Mouse (Mus musculus) intestine, embryonic 15.5 days (tissue): ENCODE results near the gene Tcte3. TPM values are rescaled to one million over a fixed set of nuclear protein-coding genes. Genes with fewer than 3 reads are reported as not detected.
"Not testable (repeated sequence)": the region's sequence is repeated elsewhere in the genome, so short reads cannot be mapped to it uniquely, and the experiment has no call there.

Source experiments
- ATAC-seq: fragments of 200-750 bp; cut with Nextera tagmentation; 2 replicates; pipeline ENCODE4 v1.8.0; 2017; ENCODE audit warnings: moderate TSS enrichment, moderate library complexity
- H3K27ac ChIP-seq: fragments of 300-500 bp; sonication (generic); 2 replicates; pipeline ENCODE4 v1.5.1; 2015; ENCODE audit warnings: mild to moderate bottlenecking, inconsistent platforms
- H3K27me3 ChIP-seq: fragments of 300-500 bp; sonication (generic); replicated peaks from 2 replicates; pipeline ENCODE4 v1.6.1; 2015; ENCODE audit warnings: inconsistent platforms
- H3K36me3 ChIP-seq: fragments of 300-500 bp; sonication (generic); 2 replicates; pipeline ENCODE4 v1.6.1; 2015; ENCODE audit warnings: inconsistent platforms
- H3K4me1 ChIP-seq: fragments of 300-500 bp; sonication (generic); replicated peaks from 2 replicates; pipeline ENCODE4 v1.6.1; 2015; ENCODE audit warnings: inconsistent platforms
- H3K4me2 ChIP-seq: fragments of 300-500 bp; sonication (generic); replicated peaks from 2 replicates; pipeline ENCODE4 v1.6.1; 2015; ENCODE audit warnings: mild to moderate bottlenecking, inconsistent platforms
- H3K4me3 ChIP-seq: fragments of 300-500 bp; sonication (generic); replicated peaks from 2 replicates; pipeline ENCODE4 v1.5.1; 2015; ENCODE audit warnings: inconsistent platforms
- H3K9ac ChIP-seq: fragments of 300-500 bp; sonication (generic); 2 replicates; pipeline ENCODE4 v1.6.1; 2015; ENCODE audit warnings: inconsistent platforms
- H3K9me3 ChIP-seq: fragments of 300-500 bp; sonication (generic); 2 replicates; pipeline ENCODE4 v1.6.1; 2016; ENCODE audit warnings: inconsistent platforms
- WGBS: fragments of 180-500 bp; shearing (Covaris S2); methylation state at CpG from one replicate; pipeline ENCODE4 v1.1.7; 2015; 5-methylcytosine and 5-hydroxymethylcytosine counted together
- polyA plus RNA-seq: library from polyadenylated mRNA; unstranded; fragments of >200 nt; fragmentation: Nextera tagmentation; extraction: Ambion mirVana; gene quantifications from 2 replicates; pipeline ENCODE4 v1.2.1, GENCODE M21; 2015

Tcte3 gene
- polyA plus RNA-seq, 1 experiment from 2014 or later: 0.93 TPM

- Histone ChIP-seq H3K27me3 (no peaks in the 10 kb centered on the region), H3K9me3 (no peaks in the 10 kb centered on the region), H3K4me3 (no peak overlapping the region), H3K36me3 (no peaks in the 10 kb centered on the region), H3K27ac (no peak overlapping the region), H3K4me1 (peaks cover 16% of the 10 kb centered on the region), H3K9ac (no peak overlapping the region), H3K4me2 (peak overlapping the region; percentile 32)
- ATAC-seq: peak; percentile 64
- WGBS: 38% methylated on average over 13 of the region's 13 CpGs
Observed at GRCm38 (mm10) chr17:15065391-15066024, 24.2 kb upstream of the Tcte3 start.

GRCm38 (mm10) chr17:15060356-15060755, 19.1 kb upstream of the Tcte3 start:
- WGBS: 94% methylated on average over 6 of the region's 6 CpGs
- H3K36me3 ChIP-seq: 0 out of 2 replicates have a peak, but pooled peaks cover 9% of the 10 kb centered on the region

GRCm38 (mm10) chr17:15059646-15060045, 18.4 kb upstream of the Tcte3 start:
- Histone ChIP-seq H3K9ac (no peak overlapping the region), H3K27me3 (no peaks in the 10 kb centered on the region), H3K4me2 (no peak overlapping the region), H3K27ac (no peak overlapping the region), H3K4me1 (no peaks in the 10 kb centered on the region), H3K36me3 (0 out of 2 replicates have a peak, but pooled peaks cover 9% of the 10 kb centered on the region), H3K4me3 (no peak overlapping the region), H3K9me3 (no peaks in the 10 kb centered on the region)
- 95% methylated on average over 14 of the region's 14 CpGs for WGBS
- ATAC-seq: no peak

More at GRCm38 (mm10) chr17:15060356-15060755, 19.1 kb upstream of the Tcte3 start:
- Histone ChIP-seq H3K27me3 (no peaks in the 10 kb centered on the region), H3K4me1 (no peaks in the 10 kb centered on the region), H3K9ac (no peak overlapping the region), H3K4me3 (no peak overlapping the region), H3K27ac (no peak overlapping the region), H3K9me3 (no peaks in the 10 kb centered on the region), H3K4me2 (no peak overlapping the region)
- ATAC-seq: no peak

GRCm38 (mm10) chr17:15058161-15058591, 16.9 kb upstream of the Tcte3 start:
- Histone ChIP-seq H3K4me3 (no peak overlapping the region), H3K27ac (no peak overlapping the region), H3K27me3 (no peaks in the 10 kb centered on the region), H3K9ac (no peak overlapping the region), H3K4me2 (no peak overlapping the region), H3K4me1 (no peaks in the 10 kb centered on the region), H3K36me3 (0 out of 2 replicates have a peak, but pooled peaks cover 9% of the 10 kb centered on the region), H3K9me3 (no peaks in the 10 kb centered on the region)
- 80% methylated on average over 5 of the region's 5 CpGs for WGBS
- no peak for ATAC-seq

- Histone ChIP-seq H3K4me3 (no peak overlapping the region), H3K9ac (no peak overlapping the region), H3K4me2 (no peak overlapping the region), H3K36me3 (0 out of 2 replicates have a peak, but pooled peaks cover 9% of the 10 kb centered on the region), H3K9me3 (no peaks in the 10 kb centered on the region), H3K27me3 (no peaks in the 10 kb centered on the region), H3K4me1 (no peaks in the 10 kb centered on the region), H3K27ac (no peak overlapping the region)
- ATAC-seq: no peak
- 79% methylated on average over 4 of the region's 4 CpGs for WGBS
Observed at GRCm38 (mm10) chr17:15055925-15056324, 14.6 kb upstream of the Tcte3 start.

- H3K27ac ChIP-seq, H3K9me3 ChIP-seq, H3K4me2 ChIP-seq, H3K4me1 ChIP-seq, ATAC-seq, H3K4me3 ChIP-seq, H3K36me3 ChIP-seq, H3K27me3 ChIP-seq, H3K9ac ChIP-seq: not testable (repeated sequence)
- WGBS: 88% methylated on average over 13 of the region's 13 CpGs
Observed at GRCm38 (mm10) chr17:15053829-15054200, 12.5 kb upstream of the Tcte3 start.

- H3K36me3 ChIP-seq, H3K4me1 ChIP-seq, H3K9ac ChIP-seq, H3K9me3 ChIP-seq, H3K4me3 ChIP-seq, H3K27ac ChIP-seq, H3K4me2 ChIP-seq, ATAC-seq, H3K27me3 ChIP-seq: not testable (repeated sequence)
- 95% methylated on average over 5 of the region's 8 CpGs for WGBS
Observed at GRCm38 (mm10) chr17:15053183-15053828, 12.0 kb upstream of the Tcte3 start.

- not testable (repeated sequence) for H3K36me3 ChIP-seq, H3K4me2 ChIP-seq, ATAC-seq, H3K27me3 ChIP-seq, H3K9me3 ChIP-seq, H3K4me1 ChIP-seq, H3K27ac ChIP-seq, H3K4me3 ChIP-seq, H3K9ac ChIP-seq
- WGBS: 81% methylated on average over 1 of the region's 1 CpGs
Observed at GRCm38 (mm10) chr17:15052766-15053165, 11.5 kb upstream of the Tcte3 start.

- H3K9me3 ChIP-seq, H3K27ac ChIP-seq, H3K9ac ChIP-seq, H3K4me1 ChIP-seq, ATAC-seq, H3K4me3 ChIP-seq, H3K36me3 ChIP-seq, H3K27me3 ChIP-seq, H3K4me2 ChIP-seq: not testable (repeated sequence)
- no CpG with 5 or more reads among the region's 1 CpGs for WGBS
Observed at GRCm38 (mm10) chr17:15050338-15050737, 9.1 kb upstream of the Tcte3 start.

- not testable (repeated sequence) for H3K27me3 ChIP-seq, H3K4me1 ChIP-seq, H3K4me3 ChIP-seq, H3K9me3 ChIP-seq, H3K4me2 ChIP-seq, H3K27ac ChIP-seq, H3K36me3 ChIP-seq, H3K9ac ChIP-seq
- peak; percentile 53 for ATAC-seq
- WGBS: no CpG with 5 or more reads among the region's 3 CpGs
Observed at GRCm38 (mm10) chr17:15040455-15040854, 833 bp downstream of the Tcte3 start.

GRCm38 (mm10) chr17:15031414-15031813, 9.9 kb downstream of the Tcte3 start:
- not testable (repeated sequence) for H3K27ac ChIP-seq, H3K4me3 ChIP-seq, ATAC-seq, H3K9ac ChIP-seq, H3K4me2 ChIP-seq, H3K9me3 ChIP-seq, H3K4me1 ChIP-seq, H3K36me3 ChIP-seq, H3K27me3 ChIP-seq
- no CpG with 5 or more reads among the region's 4 CpGs for WGBS

GRCm38 (mm10) chr17:15025513-15025912, 15.8 kb downstream of the Tcte3 start:
- no CpG with 5 or more reads among the region's 6 CpGs for WGBS

More at GRCm38 (mm10) chr17:15025513-15025912, 15.8 kb downstream of the Tcte3 start:
- not testable (repeated sequence) for ATAC-seq, H3K27ac ChIP-seq, H3K27me3 ChIP-seq, H3K4me1 ChIP-seq, H3K9ac ChIP-seq, H3K9me3 ChIP-seq, H3K4me3 ChIP-seq, H3K4me2 ChIP-seq, H3K36me3 ChIP-seq
